Mouse (Mus musculus) CD4-positive, CD25-positive, alpha-beta regulatory T cell, adult 4 months (primary cell): ENCODE results near the gene Uvssa. TPM values are rescaled to one million over a fixed set of nuclear protein-coding genes. Genes with fewer than 3 reads are reported as not detected.

Experiments used
- ATAC-seq: one replicate; pipeline ENCODE4 v1.8.0; 2017
- polyA plus RNA-seq, 2 experiments: library from polyadenylated mRNA; unstranded; fragments of 100-300 nt; shearing (Covaris generic); gene quantifications; one replicate each; pipeline ENCODE4 v1.2.1; 2017

The Uvssa gene
- polyA plus RNA-seq, 2 experiments from 2014 or later: 24.0 to 27.5 TPM

DNA sequence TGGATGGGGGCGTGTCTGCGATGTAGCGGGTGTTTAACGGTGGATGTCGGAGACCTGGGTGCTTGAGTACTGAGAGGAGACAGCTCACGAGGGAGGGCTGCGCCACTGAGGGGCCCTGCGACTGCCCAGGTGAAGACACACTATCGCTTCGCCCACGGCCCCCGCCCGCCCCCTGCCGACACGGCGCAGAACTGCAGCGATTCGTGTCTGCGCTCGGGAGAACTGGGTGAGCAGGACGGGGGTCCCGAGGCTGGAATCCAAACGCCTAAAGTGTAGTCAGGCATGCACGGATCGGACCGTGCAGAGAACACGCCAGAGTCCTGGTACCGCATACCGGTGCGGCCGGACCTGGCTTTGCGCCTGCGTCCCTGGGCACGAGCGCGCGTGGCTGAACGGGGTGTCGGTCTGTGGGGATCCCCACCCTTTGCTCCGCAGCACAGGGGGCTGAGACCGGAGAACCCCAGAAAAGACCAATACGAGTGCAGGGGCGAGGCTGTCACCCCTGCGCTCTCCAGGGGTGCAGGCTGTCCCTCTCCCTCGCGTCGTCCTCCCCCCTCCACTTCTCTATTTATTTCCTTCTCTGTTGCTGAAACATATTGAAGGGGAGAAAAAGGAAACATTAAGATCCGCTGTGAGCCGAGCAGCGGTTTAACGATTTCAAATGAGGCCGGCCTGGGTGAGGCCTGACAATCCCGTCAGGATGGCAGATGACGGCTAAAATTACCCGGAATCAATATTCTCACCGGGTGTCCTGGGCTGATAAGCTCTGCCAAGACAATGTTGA lies 64.8 kb downstream of the Uvssa start:
- no peak for ATAC-seq

DNA sequence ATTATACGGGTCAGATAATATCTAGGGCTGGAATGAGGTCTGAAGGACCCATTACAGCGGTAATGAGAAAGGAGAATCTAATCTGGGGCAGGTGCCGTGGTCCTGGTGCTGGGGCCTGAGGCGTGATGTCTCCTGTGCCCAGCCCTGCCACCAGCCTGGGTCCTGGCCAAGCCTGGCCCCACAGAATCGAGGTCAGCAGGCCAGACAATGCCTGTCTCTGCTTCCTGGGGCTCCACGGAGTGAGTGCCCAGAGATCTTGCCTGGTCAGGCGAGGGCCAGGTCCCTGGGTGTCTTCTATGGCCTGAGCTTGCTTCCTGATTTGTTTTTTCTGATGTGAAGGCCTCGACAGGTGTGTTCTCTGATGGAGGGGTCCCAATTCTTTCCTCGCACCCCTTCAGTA lies 65.4 kb downstream of the Uvssa start:
- ATAC-seq: no peak

DNA sequence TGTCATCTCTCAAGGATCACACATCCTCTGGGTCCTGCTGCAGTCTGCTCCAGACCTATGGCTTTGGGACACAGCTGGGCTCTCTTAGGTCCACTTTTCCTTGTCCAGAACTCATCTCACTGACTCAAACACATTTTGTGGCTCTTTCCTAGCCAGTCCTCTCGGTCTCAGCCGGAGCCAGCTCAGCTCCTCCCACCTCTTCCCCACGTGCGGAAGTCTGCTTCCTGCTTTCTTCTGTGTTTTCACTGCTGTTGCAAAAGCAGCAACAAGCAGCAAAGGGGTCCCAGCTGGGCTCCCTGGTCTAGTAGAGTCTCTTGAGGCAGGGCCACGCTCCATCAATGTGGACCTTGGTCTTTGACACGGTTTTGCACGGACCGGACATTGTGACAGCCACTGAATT lies 77.4 kb downstream of the Uvssa start:
- ATAC-seq: no peak

DNA sequence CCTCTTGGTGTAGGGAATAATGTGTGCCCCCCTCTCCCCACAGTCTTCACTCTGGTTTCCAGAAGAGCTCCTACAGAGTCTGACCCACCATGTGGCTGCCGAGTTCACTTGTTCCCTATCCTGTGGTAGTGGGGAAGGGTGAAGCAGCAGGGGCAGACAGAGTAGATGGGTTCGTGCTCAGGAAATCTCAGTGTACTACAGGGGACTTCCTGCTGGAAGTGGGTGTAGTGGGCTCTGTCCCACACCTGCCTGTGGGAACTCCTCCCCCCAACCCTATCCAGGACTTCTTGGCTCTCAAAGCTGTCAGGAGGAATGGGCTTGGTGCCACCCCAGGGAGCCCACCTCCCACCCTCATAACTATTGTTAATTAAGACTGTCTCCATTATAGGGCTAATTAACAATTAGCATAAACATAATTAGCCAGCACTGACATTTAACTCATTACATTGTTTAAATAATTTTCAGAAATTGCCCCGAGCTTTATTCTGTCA lies 79.8 kb downstream of the Uvssa start:
- no peak for ATAC-seq

DNA sequence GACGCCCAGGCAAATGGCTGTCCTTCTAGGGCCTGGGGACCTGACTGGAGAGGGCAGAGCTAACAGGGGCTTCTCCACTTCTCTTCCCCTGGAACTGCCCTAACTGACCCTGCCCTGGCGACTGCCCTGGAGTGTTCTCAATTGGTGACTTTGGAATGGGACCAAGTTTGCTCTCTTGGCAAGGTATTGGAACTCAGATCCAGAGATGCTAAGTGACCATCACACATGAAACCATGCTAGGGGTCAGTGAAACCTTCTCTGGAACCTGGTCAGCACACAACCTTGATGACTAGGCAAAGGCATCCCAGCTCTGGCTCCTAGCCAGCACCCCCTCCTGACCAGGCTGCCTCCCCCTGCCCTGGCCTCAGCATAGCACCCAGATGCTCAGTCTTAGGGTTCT lies 80.8 kb downstream of the Uvssa start:
- no peak for ATAC-seq

DNA sequence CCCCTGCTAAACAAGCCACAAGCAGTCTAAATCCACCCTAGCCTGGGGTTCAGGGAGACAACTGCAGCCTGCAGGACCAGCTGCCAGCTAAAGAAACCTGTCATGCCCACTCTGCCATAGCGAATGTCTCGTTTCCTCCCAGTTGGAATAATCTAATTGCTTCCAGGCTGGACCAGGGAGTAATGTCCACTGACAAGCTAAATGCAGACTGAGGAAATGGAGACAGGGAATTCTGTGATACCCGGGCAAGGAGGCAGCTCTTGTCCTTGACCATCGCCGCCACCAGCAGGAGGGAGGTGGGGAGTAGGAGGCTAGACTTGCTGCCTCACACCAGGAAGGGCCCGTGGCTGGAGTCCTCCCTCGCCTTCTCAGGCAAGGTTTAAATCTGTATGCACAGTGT lies 86.0 kb downstream of the Uvssa start:
- no peak for ATAC-seq

DNA sequence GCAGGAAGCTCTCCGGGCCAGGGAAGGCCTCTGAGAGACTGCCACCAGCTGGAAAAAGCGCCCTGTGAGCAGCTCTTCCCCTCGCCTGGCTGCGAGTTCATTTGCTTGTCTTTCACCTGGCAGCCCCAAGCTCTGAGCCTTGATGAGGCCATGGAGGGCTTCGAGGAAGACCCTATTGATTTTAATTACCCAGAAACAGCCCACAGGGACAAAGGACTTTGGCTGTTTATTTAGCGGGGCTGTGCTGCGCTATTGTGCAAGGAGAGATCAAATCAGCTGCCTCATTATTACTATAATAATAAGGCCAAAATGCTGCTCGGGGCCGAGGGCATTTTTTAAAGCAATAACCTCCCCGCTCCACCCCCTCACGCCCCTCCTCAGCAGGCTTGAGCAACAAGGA lies 87.1 kb downstream of the Uvssa start:
- no peak for ATAC-seq

Other genes with a start within 250 kb of the Uvssa start
- gene Spon2, start 160.1 kb upstream of the Uvssa start, polyA plus RNA-seq: not detected
- 10 to 100 TPM; 13.8 to 30.4 TPM for gene Ctbp1, start 103.6 kb upstream of the Uvssa start, polyA plus RNA-seq
- 10 to 100 TPM; 69.2 to 98.9 TPM for gene Maea, start 43.0 kb upstream of the Uvssa start, polyA plus RNA-seq
- gene Nkx1-1, start 55.4 kb downstream of the Uvssa start, polyA plus RNA-seq: not detected